Mouse (Mus musculus) adrenal gland, postnatal 25 days (tissue): ENCODE measurements around the gene Cfhr2. TPM values are rescaled to one million over a fixed set of nuclear protein-coding genes. Genes with fewer than 3 reads are reported as not detected.
"Not testable (repeated sequence)": the region's sequence is repeated elsewhere in the genome, so short reads cannot be mapped to it uniquely, and the experiment has no call there.

Experiments
- DNase-seq: peaks from one replicate; pipeline ENCODE4 v3.0.0; 2021; ENCODE audit warnings: mixed read lengths
- long read RNA-seq: library from polyadenylated mRNA; stranded (forward); transcript quantifications from one replicate; pipeline ENCODE4 v2.0.0, GENCODE M21; 2021
- total RNA-seq: library from RNA; stranded (reverse); gene quantifications from 2 replicates; pipeline ENCODE4 v1.2.3, GENCODE M21; 2021

The Cfhr2 gene
- 3.2 and 5.4 TPM in 2 replicates for total RNA-seq
- long read RNA-seq, transcript Cfhr2-201 (6 exons, 1,609 nt): major isoform, 126 of 137 reads
- long read RNA-seq, partial matches to known transcripts: 3 of 137 reads
- long read RNA-seq, other reads (novel, unspliced or antisense): 8 of 137 reads

DNA sequence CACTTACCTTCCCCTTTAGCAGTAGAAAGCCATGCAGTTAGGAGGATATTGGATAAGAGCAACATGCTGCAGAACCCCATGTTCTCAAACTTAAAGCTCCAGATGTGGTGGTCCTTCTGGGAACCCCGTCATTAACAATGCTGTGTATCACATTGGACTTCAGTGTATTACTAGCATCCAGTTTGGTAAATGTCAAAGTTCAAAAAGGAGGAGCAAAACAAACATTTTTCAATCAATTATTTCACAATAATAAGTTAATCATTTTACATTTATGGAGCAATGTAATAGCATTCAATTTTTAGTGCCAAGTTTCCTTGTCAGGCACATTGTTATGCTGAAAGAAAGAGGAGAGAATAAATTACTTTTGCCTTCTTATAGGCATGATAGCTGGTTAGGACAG lies at the start of gene Cfhr2:
TSS of gene Cfhr2 (minus strand) at position 155 of the 400 bp plus-strand sequence.
- DNase-seq: no peak

DNA sequence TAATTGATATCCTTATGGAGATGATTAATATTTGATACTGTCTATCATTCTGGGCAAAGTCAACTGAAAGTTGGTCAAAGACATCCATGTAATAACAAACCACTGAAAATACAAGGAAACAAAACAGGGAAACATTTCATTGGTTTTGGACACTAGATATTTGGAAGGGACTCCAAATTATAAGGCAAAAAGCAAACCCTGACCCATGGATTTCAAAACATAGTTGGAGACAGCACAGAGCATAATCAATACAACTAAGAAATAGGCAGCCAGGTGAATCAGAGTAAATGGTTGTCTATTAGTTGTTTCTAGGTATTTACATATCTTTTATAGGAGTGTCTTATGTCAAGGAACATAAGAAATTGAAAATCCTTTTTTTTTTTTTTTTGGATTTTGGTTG lies 5.2 kb upstream of the Cfhr2 start:
- no peak for DNase-seq

DNA sequence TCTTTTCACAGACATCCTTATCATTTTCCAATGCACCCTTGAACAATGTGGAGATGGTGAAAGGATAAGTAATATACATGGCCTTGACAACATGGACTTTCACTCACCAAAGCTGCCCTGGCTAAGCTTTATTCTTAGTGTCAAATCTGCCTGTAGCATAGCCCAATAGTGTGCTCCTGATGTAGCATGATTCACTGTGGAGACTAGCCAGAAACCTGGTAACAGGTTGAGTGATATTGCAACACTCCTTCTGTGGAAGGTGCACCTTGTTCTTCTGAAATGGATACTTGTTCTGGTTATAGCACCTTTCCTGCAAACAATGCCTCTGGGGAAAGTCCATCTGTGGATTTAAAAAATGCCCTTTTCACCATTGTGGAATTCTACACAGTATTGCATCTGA lies 1.7 kb upstream of the Cfhr2 start:
- no peak for DNase-seq

DNA sequence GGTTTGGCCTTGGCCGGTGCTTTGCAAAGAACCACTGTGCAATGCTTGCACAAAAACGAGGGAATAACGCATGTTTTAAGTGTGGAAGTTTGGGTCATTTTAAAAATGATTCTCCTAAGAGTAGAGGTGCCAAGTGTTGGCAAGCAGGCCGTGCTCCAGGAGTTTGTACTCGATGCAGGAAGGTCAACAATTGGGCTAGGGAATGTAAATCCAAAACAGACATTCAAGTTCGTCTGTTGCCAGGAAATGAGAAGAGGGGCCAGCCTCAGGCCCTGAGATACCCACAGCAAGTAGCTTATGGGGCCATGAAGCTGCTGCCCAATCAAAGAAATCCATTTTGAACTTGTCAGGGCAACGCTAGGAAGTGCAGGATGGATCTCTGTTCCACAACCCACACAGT lies 18.8 kb downstream of the Cfhr2 start:
- no peak for DNase-seq

DNA sequence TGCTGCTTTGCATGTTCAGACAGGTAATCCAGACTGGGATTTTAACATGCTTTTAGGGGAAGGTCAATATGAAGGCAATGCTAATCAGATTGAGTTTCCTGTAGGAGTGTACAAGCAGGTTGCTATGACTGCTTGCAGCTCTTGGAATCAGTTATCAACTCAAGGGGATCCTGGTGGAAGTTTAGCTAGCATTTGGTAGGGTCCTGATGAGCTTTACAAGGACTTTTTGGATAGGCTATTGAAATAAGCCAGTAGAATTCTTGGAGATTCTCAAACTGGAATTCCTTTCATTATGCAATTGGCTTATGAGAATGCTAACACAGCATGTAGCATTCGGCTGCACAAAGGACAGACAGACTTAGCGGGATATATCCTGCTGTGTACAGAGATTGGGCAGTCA lies 19.2 kb downstream of the Cfhr2 start:
- no peak for DNase-seq

DNA sequence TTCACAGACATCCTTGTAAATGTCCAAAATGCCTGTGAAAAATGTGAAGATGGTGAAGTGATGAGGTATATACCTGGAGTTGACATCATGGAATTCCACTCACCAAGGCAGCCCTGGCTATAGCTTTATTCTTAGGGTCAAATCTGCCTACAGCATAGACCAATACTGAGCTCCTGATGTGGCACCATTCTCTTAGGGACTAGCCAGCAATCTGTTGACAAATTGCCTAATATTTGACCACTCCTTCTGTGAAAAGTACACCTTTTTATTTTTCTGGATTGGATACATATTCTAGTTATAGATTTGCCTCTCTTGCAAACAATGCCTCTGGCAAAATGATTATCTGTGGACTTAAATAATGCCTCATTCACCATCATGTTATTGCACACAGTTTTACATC lies 49.9 kb downstream of the Cfhr2 start:
- no peak for DNase-seq

DNA sequence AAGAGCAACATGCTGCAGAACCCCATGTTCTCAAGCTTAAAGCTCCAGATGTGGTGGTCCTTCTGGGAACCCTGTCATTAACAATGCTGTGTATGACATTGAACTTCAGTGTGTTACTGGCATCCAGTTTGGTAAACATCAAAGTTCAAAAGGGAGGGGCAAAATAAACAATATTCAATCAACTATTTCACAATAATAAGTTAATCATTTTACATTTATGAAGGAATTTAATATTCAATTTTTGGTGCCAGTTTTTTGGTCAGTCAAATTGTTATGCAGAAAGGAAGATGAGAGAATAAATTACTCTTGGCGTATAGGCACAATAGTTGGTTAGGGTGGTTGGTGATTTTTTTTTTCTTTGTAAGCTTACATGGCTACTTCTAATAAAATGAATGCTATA lies 77.4 kb downstream of the Cfhr2 start, which contains the start of gene Gm4788:
TSS of gene Gm4788 (minus strand) at position 101 of the 400 bp plus-strand sequence.
- DNase-seq: no peak

DNA sequence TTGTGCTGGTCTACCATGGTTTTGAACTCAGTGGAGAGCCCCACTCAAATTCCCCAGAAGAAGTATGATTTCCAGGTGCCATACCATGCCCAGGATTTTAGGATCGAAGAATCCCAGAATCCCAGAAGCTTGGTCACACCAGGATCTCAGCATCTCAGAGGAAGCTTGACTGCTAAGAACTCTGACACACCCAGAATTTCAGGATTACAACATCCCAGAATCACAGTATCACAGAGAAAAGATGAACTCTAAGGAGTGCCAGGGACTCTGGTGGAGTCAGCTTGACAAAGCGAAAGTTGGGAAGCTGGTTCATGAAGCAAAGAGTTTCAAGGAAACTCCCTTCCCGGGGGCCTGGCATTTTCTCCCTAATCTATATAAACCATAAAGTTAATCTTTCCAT lies 88.6 kb downstream of the Cfhr2 start:
- not testable (repeated sequence) for DNase-seq

Other genes starting within 250 kb of the Cfhr2 start
- 0.30 and 1.7 TPM in 2 replicates for gene Gm4788, start 77.5 kb downstream of the Cfhr2 start, total RNA-seq